Mouse (Mus musculus) kidney, postnatal 0 days (tissue): ENCODE data around the gene Sestd1. TPM values are rescaled to one million over a fixed set of nuclear protein-coding genes. Genes with fewer than 3 reads are reported as not detected.
A peak's percentile ranks its signal among the peaks of the same experiment; 100 is the strongest.

Source experiments
- ATAC-seq: fragments of 200-750 bp; cut with Nextera tagmentation; replicated peaks from 2 replicates; pipeline ENCODE4 v1.8.0; 2017; ENCODE audit warnings: low read depth, moderate number of reproducible peaks, moderate TSS enrichment, moderate library complexity; ENCODE audit not compliant: low FRiP score
- DNase-seq: peaks from one replicate; pipeline ENCODE4 v3.0.0-alpha.2; 2016; ENCODE audit warnings: low spot score
- H3K27ac ChIP-seq: fragments of 300-500 bp; sonication (generic); 2 replicates; pipeline ENCODE4 v1.5.1; 2014; ENCODE audit warnings: mild to moderate bottlenecking
- H3K27me3 ChIP-seq: fragments of 300-500 bp; sonication (generic); 2 replicates; pipeline ENCODE4 v1.6.1; 2014; ENCODE audit warnings: low read length, mixed read lengths; ENCODE audit not compliant: insufficient read depth
- H3K36me3 ChIP-seq: fragments of 300-500 bp; sonication (generic); 2 replicates; pipeline ENCODE4 v1.6.1; 2014; ENCODE audit warnings: low read length, mixed read lengths; ENCODE audit not compliant: insufficient read depth
- H3K4me1 ChIP-seq: fragments of 300-500 bp; sonication (generic); replicated peaks from 2 replicates; pipeline ENCODE4 v1.6.1; 2014; ENCODE audit warnings: antibody characterized with exemption, low read length, mixed read lengths; ENCODE audit not compliant: insufficient read depth
- H3K4me2 ChIP-seq: fragments of 300-500 bp; sonication (generic); 2 replicates; pipeline ENCODE4 v1.6.1; 2014; ENCODE audit warnings: mild to moderate bottlenecking, low read length, moderate library complexity, mixed read lengths
- H3K4me3 ChIP-seq: fragments of 300-500 bp; sonication (generic); replicated peaks from 2 replicates; pipeline ENCODE4 v1.5.1; 2014; ENCODE audit warnings: low read depth, low read length
- H3K9ac ChIP-seq: fragments of 300-500 bp; sonication (generic); 2 replicates; pipeline ENCODE4 v1.6.1; 2014; ENCODE audit warnings: low read depth, low read length
- H3K9me3 ChIP-seq: fragments of 300-500 bp; sonication (generic); replicated peaks from 2 replicates; pipeline ENCODE4 v1.6.1; 2016; ENCODE audit warnings: low read length, inconsistent platforms, mixed read lengths
- CTCF ChIP-seq: IDR thresholded peaks from 2 replicates; pipeline ENCODE4 v1.5.1; 2016; ENCODE audit warnings: antibody characterized with exemption, low read depth, mild to moderate bottlenecking, moderate library complexity
- WGBS: fragments of 180-500 bp; shearing (Covaris S2); extraction: QIAGEN DNeasy Blood & Tissue Kit; methylation state at CpG from one replicate; pipeline ENCODE4 v1.1.7; 2014; 5-methylcytosine and 5-hydroxymethylcytosine counted together
- polyA plus RNA-seq: library from polyadenylated mRNA; unstranded; fragments of >200 nt; fragmentation: Nextera tagmentation; extraction: Ambion mirVana; gene quantifications from 2 replicates; pipeline ENCODE4 v1.2.1, GENCODE M21; 2015

Sestd1 gene
- polyA plus RNA-seq, 1 experiment from 2014 or later: 36.8 TPM

GRCm38 (mm10) chr2:77275851-77276250 is 4.5 kb downstream of the Sestd1 start:
- no peak for DNase-seq
- Histone ChIP-seq H3K9me3 (no peaks in the 10 kb centered on the region), H3K27ac (peak overlapping the region; percentile 70), H3K4me2 (peak overlapping the region; percentile 28; the same call in 1 of the 2 replicates), H3K36me3 (no peaks in the 10 kb centered on the region), H3K4me3 (no peak overlapping the region), H3K4me1 (peaks cover 8% of the 10 kb centered on the region; the same call in 1 of the 2 replicates), H3K9ac (no peak overlapping the region), H3K27me3 (no peaks in the 10 kb centered on the region)
- TF ChIP-seq CTCF: no peak
- 75% methylated on average over 5 of the region's 5 CpGs for WGBS
- ATAC-seq: no peak

GRCm38 (mm10) chr2:77274976-77275641 is 5.3 kb downstream of the Sestd1 start:
- Histone ChIP-seq H3K27ac (peak overlapping the region; percentile 70), H3K4me1 (peaks cover 8% of the 10 kb centered on the region; the same call in 1 of the 2 replicates), H3K4me2 (0 out of 2 replicates have a peak overlapping the region, but pooled peaks have one; percentile 28), H3K9me3 (no peaks in the 10 kb centered on the region), H3K27me3 (no peaks in the 10 kb centered on the region), H3K9ac (no peak overlapping the region), H3K36me3 (no peaks in the 10 kb centered on the region), H3K4me3 (no peak overlapping the region)
- ATAC-seq (no peak), DNase-seq (no peak)
- WGBS: 66% methylated on average over 9 of the region's 9 CpGs
- TF ChIP-seq CTCF: no peak

GRCm38 (mm10) chr2:77272953-77273352 is 7.4 kb downstream of the Sestd1 start:
- no peak overlapping the region for H3K4me2 ChIP-seq
- no peaks in the 10 kb centered on the region for H3K36me3 ChIP-seq
- H3K9ac ChIP-seq: no peak overlapping the region
- H3K27me3 ChIP-seq: no peaks in the 10 kb centered on the region
- no peak for TF ChIP-seq CTCF
- H3K27ac ChIP-seq: no peak overlapping the region
- H3K4me1 ChIP-seq: peaks cover 17% of the 10 kb centered on the region; the same call in 1 of the 2 replicates
- H3K9me3 ChIP-seq: no peaks in the 10 kb centered on the region
- 86% methylated on average over 2 of the region's 2 CpGs for WGBS
- ATAC-seq (no peak), DNase-seq (no peak)
- no peak overlapping the region for H3K4me3 ChIP-seq

- WGBS: 77% methylated on average over 7 of the region's 7 CpGs
- no peak for TF ChIP-seq CTCF
- H3K27me3 ChIP-seq: no peaks in the 10 kb centered on the region
- DNase-seq (no peak), ATAC-seq (no peak)
- H3K36me3 ChIP-seq: no peaks in the 10 kb centered on the region
- no peak overlapping the region for H3K4me3 ChIP-seq
- no peaks in the 10 kb centered on the region for H3K9me3 ChIP-seq
- H3K9ac ChIP-seq: no peak overlapping the region
- H3K4me2 ChIP-seq: no peak overlapping the region
- H3K27ac ChIP-seq: no peak overlapping the region
- peaks cover 21% of the 10 kb centered on the region; the same call in 1 of the 2 replicates for H3K4me1 ChIP-seq
These were observed 9.6 kb downstream of the Sestd1 start for GRCm38 (mm10) chr2:77270781-77271180.

GRCm38 (mm10) chr2:77270136-77270535 is 10.3 kb downstream of the Sestd1 start:
- H3K9ac ChIP-seq: no peak overlapping the region
- H3K4me1 ChIP-seq: peaks cover 22% of the 10 kb centered on the region; the same call in 1 of the 2 replicates
- DNase-seq (no peak), ATAC-seq (no peak)
- H3K4me3 ChIP-seq: no peak overlapping the region
- no peak overlapping the region for H3K27ac ChIP-seq
- H3K9me3 ChIP-seq: no peaks in the 10 kb centered on the region
- H3K4me2 ChIP-seq: no peak overlapping the region
- TF ChIP-seq CTCF: no peak
- H3K36me3 ChIP-seq: no peaks in the 10 kb centered on the region
- no peaks in the 10 kb centered on the region for H3K27me3 ChIP-seq
- 67% methylated on average over 1 of the region's 1 CpGs for WGBS

- no peak for TF ChIP-seq CTCF
- 71% methylated on average over 5 of the region's 5 CpGs for WGBS
- Histone ChIP-seq H3K36me3 (no peaks in the 10 kb centered on the region), H3K4me3 (no peak overlapping the region), H3K27me3 (no peaks in the 10 kb centered on the region), H3K4me1 (peaks cover 17% of the 10 kb centered on the region), H3K9ac (no peak overlapping the region), H3K9me3 (no peaks in the 10 kb centered on the region), H3K27ac (peak overlapping the region; percentile 55; the same call in 1 of the 2 replicates), H3K4me2 (no peak overlapping the region)
- DNase-seq (no peak), ATAC-seq (no peak)
These were observed 11.7 kb downstream of the Sestd1 start for GRCm38 (mm10) chr2:77268612-77269239.
